Comparison of ENCODE assay signal across 9 mouse cellular contexts in genomic region chr1:151103522-151104037, GRCm38 (mm10).
DNase-seq lines count a peak whose midpoint lies in the region; ATAC-seq and TF ChIP-seq lines count a peak whose summit lies in the region.
"Had no signal": no experiment of that assay in that cellular context is flagged by ENCODE, and none has a peak within 500 bp of the region (broad histone marks: within the 10 kb centered on the region; RNA-seq: fewer than 3 reads in every experiment).

No protein-coding gene starts in this region.

- peak overlapping the region; percentile 26; the same call in 1 of the 2 replicates for H3K9ac ChIP-seq in heart, adult 2 months (ENCODE audit: low read depth, low read length)
- no peak overlapping the region for H3K9ac ChIP-seq in heart, embryonic 12.5 days
- H3K9ac ChIP-seq: neural tube, embryonic 13.5 days had no signal

- no peaks in the 10 kb centered on the region for H3K9me3 ChIP-seq in heart, embryonic 12.5 days (replicated peaks)
- H3K9me3 ChIP-seq: neural tube, embryonic 13.5 days had no signal

- H3K27ac ChIP-seq in heart, adult 2 months: peak overlapping the region; percentile 88
- peak overlapping the region; percentile 48 for H3K27ac ChIP-seq in heart, embryonic 12.5 days (ENCODE audit: poor library complexity, severe bottlenecking)
- H3K27ac ChIP-seq: neural tube, embryonic 13.5 days had no signal

- no peaks in the 10 kb centered on the region for H3K79me2 ChIP-seq in heart, adult 2 months (replicated peaks; ENCODE audit: control insufficient read depth, insufficient read depth, low read length)

- WGBS in heart, adult 2 months: 40% methylated on average over 6 of the region's 6 CpGs
- WGBS in lung, adult 2 months: 59% methylated on average over 6 of the region's 6 CpGs
- 67% methylated on average over 6 of the region's 6 CpGs for WGBS in heart, embryonic 12.5 days

- H3K27me3 ChIP-seq in heart, adult 2 months (ENCODE audit: control insufficient read depth, insufficient read depth, low read length): no peaks in the 10 kb centered on the region
- H3K27me3 ChIP-seq in heart, embryonic 12.5 days (replicated peaks): no peaks in the 10 kb centered on the region
- H3K27me3 ChIP-seq: neural tube, embryonic 13.5 days had no signal

- no peak for TF ChIP-seq POLR2A in heart, adult 2 months (IDR thresholded peaks at IDR 0.05; ENCODE audit: insufficient read depth, low read depth, low read length)
- TF ChIP-seq POLR2A in lung, adult 2 months (IDR thresholded peaks at IDR 0.05; ENCODE audit: borderline replicate concordance, extremely low read depth, low read depth, low read length): no peak

- no peak overlapping the region for H3K4me3 ChIP-seq in heart, adult 2 months
- H3K4me3 ChIP-seq in lung, adult 2 months (replicated peaks; ENCODE audit: extremely low read depth, low read depth, low read length): no peak overlapping the region
- H3K4me3 ChIP-seq in heart, embryonic 12.5 days: no peak overlapping the region
- H3K4me3 ChIP-seq: neural tube, embryonic 13.5 days had no signal

- no peak for DNase-seq in heart, adult 2 months
- no peak for DNase-seq in heart, postnatal 36 days
- peak; percentile 45 for DNase-seq in lung, postnatal 36 days
- no peak for DNase-seq in lung, adult 2 months
- peak; percentile 36 for DNase-seq in skeletal muscle tissue, adult 2 months (ENCODE audit: low read depth, low spot score)
- no peak for DNase-seq in adrenal gland, postnatal 36 days
- DNase-seq in layer of hippocampus, postnatal 25 days (ENCODE audit: extremely low spot score in 1 of 2, low spot score in 1 of 2): no peak

- TF ChIP-seq CTCF in heart, adult 2 months (IDR thresholded peaks at IDR 0.05): no peak
- no peak for TF ChIP-seq CTCF in lung, adult 2 months (IDR thresholded peaks at IDR 0.05; ENCODE audit: insufficient read depth, low read length)

- H3K36me3 ChIP-seq in heart, adult 2 months (ENCODE audit: control insufficient read depth, insufficient read depth, low read length): peaks cover 8% of the 10 kb centered on the region
- H3K36me3 ChIP-seq in heart, embryonic 12.5 days: no peaks in the 10 kb centered on the region
- H3K36me3 ChIP-seq: neural tube, embryonic 13.5 days had no signal

- no peak for ATAC-seq in heart, embryonic 12.5 days (ENCODE audit: insufficient number of reproducible peaks, low FRiP score)

- TF ChIP-seq EP300 in heart, adult 2 months (IDR thresholded peaks at IDR 0.05; ENCODE audit: insufficient read depth, low read depth, low read length): no peak

- no peak overlapping the region for H3K4me2 ChIP-seq in heart, embryonic 12.5 days
- H3K4me2 ChIP-seq: neural tube, embryonic 13.5 days had no signal

- H3K4me1 ChIP-seq in heart, adult 2 months (ENCODE audit: control insufficient read depth, insufficient read depth, low read length): peaks cover 14% of the 10 kb centered on the region
- H3K4me1 ChIP-seq in lung, adult 2 months (ENCODE audit: control insufficient read depth, insufficient read depth, low read length): no peaks in the 10 kb centered on the region; the same call in 1 of the 2 replicates
- H3K4me1 ChIP-seq in heart, embryonic 12.5 days (replicated peaks): peaks cover 15% of the 10 kb centered on the region
- H3K4me1 ChIP-seq: neural tube, embryonic 13.5 days had no signal

- intact Hi-C loops in heart, adult 2 months (cut with DNase I): loop anchor here (5.0 kb wide), 2 partner anchors 39 to 239 kb away; partner anchors contain the start of gene Ivns1abp
- intact Hi-C loops in heart, postnatal 36 days (cut with DNase I): loop anchor here (2.0 kb wide), 1 partner anchor 23 kb away; no protein-coding TSS in a partner anchor

Comparison
In these comparisons a context has a peak if more than half of its experiments do, and no peak if none do; other contexts are left out.
1. DNase-seq: peak in lung, postnatal 36 days (single experiment) and skeletal muscle tissue, adult 2 months (single experiment); none in heart, adult 2 months (0 of 2), heart, postnatal 36 days (0 of 2), lung, adult 2 months (single experiment), adrenal gland, postnatal 36 days (0 of 2) and layer of hippocampus, postnatal 25 days (0 of 2).